Mouse (Mus musculus): ENCODE measurements around the gene Lcp2. TPM values are rescaled to one million over a fixed set of nuclear protein-coding genes. Genes with fewer than 3 reads are reported as not detected.

Gene Lcp2
- polyA plus RNA-seq, 1 experiment from 2014 or later = 2.8 TPM

GRCm38 (mm10) chr11:34034794-34035193 lies 11.9 kb upstream of the Lcp2 start:
- no peak overlapping the region for H3K9ac ChIP-seq (ENCODE audit: low read depth, low read length)

GRCm38 (mm10) chr11:34035909-34036658 lies 10.6 kb upstream of the Lcp2 start:
- WGBS = 80% methylated on average over 5 of the region's 5 CpGs
- no peak for ATAC-seq (ENCODE audit: low FRiP score)

More at GRCm38 (mm10) chr11:34034794-34035193, 11.9 kb upstream of the Lcp2 start:
- Histone ChIP-seq H3K4me1 (replicated peaks; ENCODE audit: control insufficient read depth, insufficient read depth, low read length) (no peaks in the 10 kb centered on the region), H3K4me2 (replicated peaks; ENCODE audit: low read depth, low read length) (no peak overlapping the region), H3K9me3 (ENCODE audit: control insufficient read depth, low read length) (no peaks in the 10 kb centered on the region), H3K27ac (ENCODE audit: low read depth, low read length) (no peak overlapping the region), H3K36me3 (ENCODE audit: control insufficient read depth, insufficient read depth, low read length) (no peaks in the 10 kb centered on the region), H3K27me3 (ENCODE audit: control insufficient read depth, insufficient read depth, low read length) (no peaks in the 10 kb centered on the region), H3K4me3 (ENCODE audit: low read depth, low read length) (no peak overlapping the region)
- ATAC-seq (ENCODE audit: low FRiP score) (no peak), DNase-seq (ENCODE audit: low spot score) (no peak)
- 83% methylated on average over 2 of the region's 2 CpGs for WGBS

GRCm38 (mm10) chr11:34040061-34040460 lies 6.7 kb upstream of the Lcp2 start:
- H3K27me3 ChIP-seq (ENCODE audit: control insufficient read depth, insufficient read depth, low read length) = no peaks in the 10 kb centered on the region
- ATAC-seq (ENCODE audit: low FRiP score) (no peak), DNase-seq (ENCODE audit: low spot score) (no peak)
- no peak overlapping the region for H3K27ac ChIP-seq (ENCODE audit: low read depth, low read length)
- H3K4me3 ChIP-seq (ENCODE audit: low read depth, low read length) = no peak overlapping the region
- no peak overlapping the region for H3K4me2 ChIP-seq (replicated peaks; ENCODE audit: low read depth, low read length)
- no peaks in the 10 kb centered on the region for H3K36me3 ChIP-seq (ENCODE audit: control insufficient read depth, insufficient read depth, low read length)
- 87% methylated on average over 5 of the region's 5 CpGs for WGBS
- no peak overlapping the region for H3K9ac ChIP-seq (ENCODE audit: low read depth, low read length)
- H3K9me3 ChIP-seq (ENCODE audit: control insufficient read depth, low read length) = no peaks in the 10 kb centered on the region
- no peaks in the 10 kb centered on the region for H3K4me1 ChIP-seq (replicated peaks; ENCODE audit: control insufficient read depth, insufficient read depth, low read length)

More at GRCm38 (mm10) chr11:34035909-34036658, 10.6 kb upstream of the Lcp2 start:
- H3K4me1 ChIP-seq (replicated peaks; ENCODE audit: control insufficient read depth, insufficient read depth, low read length) = no peaks in the 10 kb centered on the region
- H3K36me3 ChIP-seq (ENCODE audit: control insufficient read depth, insufficient read depth, low read length) = no peaks in the 10 kb centered on the region
- H3K9me3 ChIP-seq (ENCODE audit: control insufficient read depth, low read length) = no peaks in the 10 kb centered on the region
- no peak overlapping the region for H3K9ac ChIP-seq (ENCODE audit: low read depth, low read length)
- no peak overlapping the region for H3K4me2 ChIP-seq (replicated peaks; ENCODE audit: low read depth, low read length)
- H3K27ac ChIP-seq (ENCODE audit: low read depth, low read length) = no peak overlapping the region
- DNase-seq (ENCODE audit: low spot score) = no peak
- no peaks in the 10 kb centered on the region for H3K27me3 ChIP-seq (ENCODE audit: control insufficient read depth, insufficient read depth, low read length)
- no peak overlapping the region for H3K4me3 ChIP-seq (ENCODE audit: low read depth, low read length)

- Histone ChIP-seq H3K4me1 (replicated peaks; ENCODE audit: control insufficient read depth, insufficient read depth, low read length) (no peaks in the 10 kb centered on the region), H3K9me3 (ENCODE audit: control insufficient read depth, low read length) (no peaks in the 10 kb centered on the region), H3K27me3 (ENCODE audit: control insufficient read depth, insufficient read depth, low read length) (no peaks in the 10 kb centered on the region), H3K36me3 (ENCODE audit: control insufficient read depth, insufficient read depth, low read length) (no peaks in the 10 kb centered on the region), H3K27ac (ENCODE audit: low read depth, low read length) (no peak overlapping the region), H3K4me3 (ENCODE audit: low read depth, low read length) (no peak overlapping the region), H3K4me2 (replicated peaks; ENCODE audit: low read depth, low read length) (no peak overlapping the region), H3K9ac (ENCODE audit: low read depth, low read length) (no peak overlapping the region)
- WGBS = 54% methylated on average over 1 of the region's 1 CpGs
- DNase-seq (ENCODE audit: low spot score) (no peak), ATAC-seq (ENCODE audit: low FRiP score) (no peak)
Measured at GRCm38 (mm10) chr11:34042808-34043207, 3.9 kb upstream of the Lcp2 start.

- 88% methylated on average over 5 of the region's 5 CpGs for WGBS
- H3K4me3 ChIP-seq (ENCODE audit: low read depth, low read length) = no peak overlapping the region
- no peaks in the 10 kb centered on the region for H3K36me3 ChIP-seq (ENCODE audit: control insufficient read depth, insufficient read depth, low read length)
- no peaks in the 10 kb centered on the region for H3K27me3 ChIP-seq (ENCODE audit: control insufficient read depth, insufficient read depth, low read length)
- no peak for DNase-seq (ENCODE audit: low spot score)
- H3K4me2 ChIP-seq (replicated peaks; ENCODE audit: low read depth, low read length) = no peak overlapping the region
- no peaks in the 10 kb centered on the region for H3K4me1 ChIP-seq (replicated peaks; ENCODE audit: control insufficient read depth, insufficient read depth, low read length)
- no peak for ATAC-seq (ENCODE audit: low FRiP score)
- H3K9me3 ChIP-seq (ENCODE audit: control insufficient read depth, low read length) = no peaks in the 10 kb centered on the region
- H3K27ac ChIP-seq (ENCODE audit: low read depth, low read length) = no peak overlapping the region
- no peak overlapping the region for H3K9ac ChIP-seq (ENCODE audit: low read depth, low read length)
Measured at GRCm38 (mm10) chr11:34047542-34047937, 820 bp downstream of the Lcp2 start.

- no peak overlapping the region for H3K4me2 ChIP-seq (replicated peaks; ENCODE audit: low read depth, low read length)
- no peaks in the 10 kb centered on the region for H3K36me3 ChIP-seq (ENCODE audit: control insufficient read depth, insufficient read depth, low read length)
- H3K4me3 ChIP-seq (ENCODE audit: low read depth, low read length) = no peak overlapping the region
- no peak overlapping the region for H3K27ac ChIP-seq (ENCODE audit: low read depth, low read length)
- WGBS = 92% methylated on average over 8 of the region's 8 CpGs
- H3K9ac ChIP-seq (ENCODE audit: low read depth, low read length) = no peak overlapping the region
- H3K9me3 ChIP-seq (ENCODE audit: control insufficient read depth, low read length) = no peaks in the 10 kb centered on the region
- H3K4me1 ChIP-seq (replicated peaks; ENCODE audit: control insufficient read depth, insufficient read depth, low read length) = no peaks in the 10 kb centered on the region
- DNase-seq (ENCODE audit: low spot score) (no peak), ATAC-seq (ENCODE audit: low FRiP score) (no peak)
- H3K27me3 ChIP-seq (ENCODE audit: control insufficient read depth, insufficient read depth, low read length) = no peaks in the 10 kb centered on the region
Measured at GRCm38 (mm10) chr11:34048375-34049124, 1.8 kb downstream of the Lcp2 start.

- Histone ChIP-seq H3K4me1 (replicated peaks; ENCODE audit: control insufficient read depth, insufficient read depth, low read length) (no peaks in the 10 kb centered on the region), H3K27ac (ENCODE audit: low read depth, low read length) (no peak overlapping the region), H3K4me2 (replicated peaks; ENCODE audit: low read depth, low read length) (no peak overlapping the region), H3K27me3 (ENCODE audit: control insufficient read depth, insufficient read depth, low read length) (no peaks in the 10 kb centered on the region), H3K9me3 (ENCODE audit: control insufficient read depth, low read length) (no peaks in the 10 kb centered on the region), H3K9ac (ENCODE audit: low read depth, low read length) (no peak overlapping the region), H3K36me3 (ENCODE audit: control insufficient read depth, insufficient read depth, low read length) (no peaks in the 10 kb centered on the region), H3K4me3 (ENCODE audit: low read depth, low read length) (no peak overlapping the region)
- DNase-seq (ENCODE audit: low spot score) (no peak), ATAC-seq (ENCODE audit: low FRiP score) (no peak)
- WGBS = 91% methylated on average over 1 of the region's 1 CpGs
Measured at GRCm38 (mm10) chr11:34049125-34049379, 2.3 kb downstream of the Lcp2 start.

GRCm38 (mm10) chr11:34050063-34050462 lies 3.3 kb downstream of the Lcp2 start:
- H3K9ac ChIP-seq (ENCODE audit: low read depth, low read length) = no peak overlapping the region
- H3K27ac ChIP-seq (ENCODE audit: low read depth, low read length) = no peak overlapping the region
- H3K4me3 ChIP-seq (ENCODE audit: low read depth, low read length) = no peak overlapping the region
- no peaks in the 10 kb centered on the region for H3K9me3 ChIP-seq (ENCODE audit: control insufficient read depth, low read length)
- H3K36me3 ChIP-seq (ENCODE audit: control insufficient read depth, insufficient read depth, low read length) = no peaks in the 10 kb centered on the region
- no peak for DNase-seq (ENCODE audit: low spot score)
- H3K4me2 ChIP-seq (replicated peaks; ENCODE audit: low read depth, low read length) = no peak overlapping the region
- no peak for ATAC-seq (ENCODE audit: low FRiP score)
- WGBS = 78% methylated on average over 1 of the region's 1 CpGs
- H3K27me3 ChIP-seq (ENCODE audit: control insufficient read depth, insufficient read depth, low read length) = no peaks in the 10 kb centered on the region
- no peaks in the 10 kb centered on the region for H3K4me1 ChIP-seq (replicated peaks; ENCODE audit: control insufficient read depth, insufficient read depth, low read length)

GRCm38 (mm10) chr11:34050643-34051042 lies 3.9 kb downstream of the Lcp2 start:
- H3K4me1 ChIP-seq (replicated peaks; ENCODE audit: control insufficient read depth, insufficient read depth, low read length) = no peaks in the 10 kb centered on the region
- H3K4me2 ChIP-seq (replicated peaks; ENCODE audit: low read depth, low read length) = no peak overlapping the region
- H3K27ac ChIP-seq (ENCODE audit: low read depth, low read length) = no peak overlapping the region
- no peaks in the 10 kb centered on the region for H3K27me3 ChIP-seq (ENCODE audit: control insufficient read depth, insufficient read depth, low read length)
- no peak overlapping the region for H3K9ac ChIP-seq (ENCODE audit: low read depth, low read length)
- DNase-seq (ENCODE audit: low spot score) (no peak), ATAC-seq (ENCODE audit: low FRiP score) (no peak)
- H3K36me3 ChIP-seq (ENCODE audit: control insufficient read depth, insufficient read depth, low read length) = no peaks in the 10 kb centered on the region
- no peak overlapping the region for H3K4me3 ChIP-seq (ENCODE audit: low read depth, low read length)
- WGBS = 77% methylated on average over 2 of the region's 2 CpGs
- no peaks in the 10 kb centered on the region for H3K9me3 ChIP-seq (ENCODE audit: control insufficient read depth, low read length)

Data from hindbrain, embryonic 11.5 days (tissue).